Mouse (Mus musculus) urinary bladder, adult 18-20 months (tissue): ENCODE results near the gene Eva1c.
A peak's percentile ranks its signal among the peaks of the same experiment; 100 is the strongest.

Source experiments
- DNase-seq, 2 experiments: peaks; one replicate each; pipeline ENCODE4 v3.0.0; 2022; ENCODE audit warnings: low spot score in 2 of 2, mixed read lengths in 2 of 2

The Eva1c gene

DNA sequence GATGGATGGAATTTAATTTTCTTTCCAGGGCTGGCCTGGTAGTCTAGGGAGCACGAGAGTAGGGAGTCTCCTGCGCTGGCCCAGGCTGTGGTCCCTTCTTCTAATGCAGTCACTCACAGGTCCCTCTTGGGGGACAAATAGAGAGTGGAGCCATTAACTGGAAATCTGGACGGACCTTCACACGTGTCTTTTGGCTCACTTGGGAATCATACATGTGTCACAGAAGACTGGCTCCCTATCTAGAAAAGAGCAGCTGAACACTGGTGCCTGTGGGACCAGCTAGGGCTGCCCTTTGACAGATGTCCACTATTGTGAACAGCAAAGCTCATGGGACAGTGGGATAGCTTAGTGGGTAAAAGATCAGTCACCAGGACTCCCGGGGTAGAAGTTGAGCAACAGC is 478 bp upstream of the Eva1c start:
- no peak for DNase-seq

DNA sequence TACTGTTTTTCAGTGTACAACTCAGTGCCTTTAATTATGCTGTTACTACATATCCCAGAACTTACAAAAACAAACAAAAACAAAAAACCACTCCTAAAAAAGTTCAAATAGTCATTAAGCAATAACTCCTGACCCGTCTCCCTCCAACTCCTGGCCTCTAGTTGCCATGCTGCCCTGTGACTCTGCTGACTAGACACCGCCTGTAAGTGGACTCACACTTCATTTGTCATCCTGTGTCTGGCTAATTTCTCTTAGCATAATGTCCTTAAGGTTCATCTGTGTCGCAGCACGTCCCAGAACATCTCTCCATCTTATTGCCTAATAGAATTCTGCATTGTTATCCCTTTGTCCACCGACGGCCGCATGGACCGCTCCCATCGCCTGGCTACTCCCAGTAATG is 979 bp downstream of the Eva1c start:
- DNase-seq, result no peak

DNA sequence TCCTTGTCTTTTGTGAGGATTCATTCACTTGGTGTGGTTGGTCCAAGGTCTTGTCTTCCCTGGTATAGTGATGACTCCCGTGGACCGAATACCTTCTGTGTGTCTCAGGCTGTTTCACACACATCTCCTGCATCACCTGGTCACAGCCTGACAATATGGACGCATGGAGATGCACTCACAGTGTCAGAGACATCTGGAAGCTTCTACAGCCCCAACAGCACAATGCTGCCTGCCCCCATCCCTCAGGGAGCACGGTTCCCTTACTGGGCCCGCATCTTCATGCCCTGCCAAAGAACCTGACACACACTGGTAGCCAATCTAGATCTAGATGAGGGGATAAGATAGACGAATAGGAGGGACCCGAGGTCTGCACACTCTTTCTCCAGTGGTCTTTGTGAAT is 2.6 kb downstream of the Eva1c start:
- DNase-seq, result no peak

DNA sequence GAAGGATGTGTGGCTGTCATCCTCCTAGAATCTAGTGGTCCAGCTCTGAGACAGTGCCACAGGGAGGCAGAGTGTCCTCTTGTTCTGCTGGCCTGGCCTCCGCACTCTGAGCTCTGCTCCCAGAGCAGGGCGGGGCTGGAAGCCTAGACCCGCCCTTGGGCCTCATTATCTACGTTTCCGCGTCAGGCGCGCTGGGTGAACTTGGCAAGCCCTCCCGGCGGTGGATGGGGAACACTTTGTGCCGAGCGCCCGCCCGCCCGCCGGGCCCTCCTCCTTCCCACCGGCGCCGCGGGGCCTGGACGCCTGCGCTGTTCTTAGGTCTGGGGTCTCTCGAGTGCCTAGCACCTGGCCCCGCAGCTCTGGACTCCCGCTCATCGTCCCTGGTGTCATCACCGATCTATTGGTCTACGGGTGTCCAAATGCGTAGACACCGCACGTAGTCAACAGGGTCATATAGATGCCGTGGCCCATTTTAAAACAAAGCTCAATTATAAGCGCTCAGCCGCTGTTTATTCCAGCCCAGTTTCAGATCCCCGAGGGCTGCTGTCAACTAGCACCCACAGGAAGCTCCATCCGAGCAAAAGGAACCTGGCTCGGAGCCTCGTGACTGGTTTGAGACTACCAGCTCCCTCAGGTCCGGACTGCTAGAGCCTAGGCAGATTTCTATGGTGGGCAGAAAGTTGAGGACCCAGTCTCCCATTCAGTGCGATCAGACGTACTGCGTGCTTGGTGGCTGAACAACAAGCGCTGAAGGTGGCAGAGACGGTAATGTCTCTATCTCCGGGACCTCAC is 3.6 kb downstream of the Eva1c start:
- peak; percentile 73 to 88 for DNase-seq

DNA sequence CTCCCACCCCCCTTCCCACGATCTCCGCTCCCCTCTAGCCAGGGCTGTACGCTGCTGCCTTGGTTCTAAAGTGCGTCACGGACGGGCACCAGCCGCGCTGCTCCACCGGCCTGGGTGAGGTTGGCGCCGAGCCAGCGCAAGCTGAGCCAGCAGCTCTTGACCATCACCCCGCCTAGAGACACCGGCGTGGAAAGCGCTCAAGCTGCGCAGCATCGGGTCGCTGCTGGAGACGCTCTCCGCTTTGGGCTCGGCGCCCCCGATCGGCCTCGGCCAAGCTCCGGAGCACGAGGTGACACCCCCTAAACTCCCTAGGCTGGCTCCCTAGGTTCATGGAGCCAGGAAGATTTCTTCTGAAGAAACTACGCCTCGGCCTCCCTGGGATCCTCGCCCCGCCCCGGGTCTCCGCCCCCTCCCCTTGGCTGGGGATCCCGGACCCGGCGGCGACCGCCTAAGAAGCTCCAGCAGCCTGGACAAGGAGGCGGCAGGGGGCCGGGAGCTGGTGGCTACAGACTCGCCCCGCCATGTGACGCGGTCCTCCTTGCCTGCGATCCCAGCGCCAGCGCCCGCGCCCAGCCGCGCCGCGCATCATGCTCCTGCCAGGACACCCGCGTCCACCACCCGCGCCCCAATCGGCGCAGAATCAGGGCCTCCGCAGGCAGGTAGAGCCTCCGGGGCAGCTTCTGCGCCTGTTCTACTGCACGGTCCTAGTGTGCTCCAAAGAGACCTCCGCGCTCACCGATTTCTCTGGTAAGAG is 4.3 kb downstream of the Eva1c start:
- DNase-seq, result peak; percentile 70 to 77

DNA sequence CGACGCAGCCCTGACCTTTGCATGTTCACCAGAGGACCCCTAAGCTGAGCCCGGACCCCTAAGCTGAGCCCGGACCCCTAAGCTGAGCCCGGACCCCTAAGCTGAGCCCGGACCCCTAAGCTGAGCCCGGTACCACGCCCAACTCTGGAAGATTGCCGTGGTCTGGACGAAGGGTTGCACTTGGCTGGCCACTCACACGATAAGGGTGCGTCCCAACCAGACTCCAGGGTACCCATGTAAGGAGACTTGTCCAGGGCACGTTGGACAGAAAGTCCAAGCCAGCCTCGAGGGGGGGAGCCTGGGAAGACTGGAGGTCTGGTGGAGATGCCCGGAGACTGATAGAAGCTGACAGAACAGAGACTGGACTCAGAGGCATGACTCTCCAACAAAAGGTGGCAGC is 5.2 kb downstream of the Eva1c start:
- DNase-seq, result no peak

DNA sequence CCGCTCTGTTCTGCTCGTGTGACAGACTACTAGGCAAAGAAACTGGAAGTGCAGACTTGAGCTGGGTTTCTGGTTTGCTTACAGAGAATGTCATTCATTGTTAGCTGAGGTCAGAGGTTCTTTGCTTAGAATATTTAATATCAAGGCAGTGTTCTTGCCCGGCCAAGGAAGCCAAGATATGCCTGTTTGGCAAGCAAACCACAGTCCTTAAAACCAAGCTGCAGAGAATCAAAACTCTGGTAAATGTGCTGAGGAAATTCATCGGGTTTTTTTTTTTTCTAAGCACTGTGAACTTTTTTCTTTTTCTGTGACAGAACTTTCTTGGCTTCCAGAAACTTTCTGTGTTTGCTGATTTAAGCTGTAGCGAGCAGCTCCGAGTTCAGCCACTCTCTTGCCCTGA is 6.0 kb downstream of the Eva1c start:
- no peak for DNase-seq

DNA sequence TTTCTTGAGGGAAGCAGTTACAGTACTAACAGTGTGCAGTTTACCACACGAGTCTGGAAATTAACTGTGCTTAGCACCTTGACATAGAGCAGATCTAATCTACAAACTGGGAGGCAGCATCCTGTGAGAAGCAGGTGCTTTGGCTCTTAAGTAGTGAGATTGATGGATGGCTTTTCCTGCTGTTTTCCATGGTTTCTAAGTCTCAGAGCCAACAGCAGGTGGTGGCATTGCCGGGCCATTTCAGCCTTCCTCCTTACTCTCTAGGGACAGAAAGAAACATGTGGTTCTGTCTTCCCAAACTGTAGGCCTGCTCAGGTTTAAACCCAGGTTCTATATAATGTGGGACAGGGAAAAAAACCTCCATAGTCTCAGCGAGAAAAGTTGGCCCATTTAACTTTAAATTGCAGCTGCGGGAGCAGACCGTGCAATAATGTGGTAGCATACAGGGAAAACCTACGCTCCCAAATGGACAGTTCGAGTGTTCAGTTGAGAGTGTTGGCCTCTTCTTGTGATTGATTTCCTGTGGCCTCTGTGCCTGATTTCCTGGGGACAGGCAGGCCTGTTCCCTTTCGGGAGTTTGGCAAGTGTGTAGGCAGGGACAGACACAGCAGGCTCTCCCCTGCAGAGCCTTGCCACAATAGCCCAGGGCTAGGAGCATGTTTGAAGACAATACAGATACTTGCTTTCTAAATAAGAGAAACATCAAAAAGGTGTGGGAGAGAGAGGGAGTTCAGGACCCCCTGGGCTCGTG is 6.7 kb downstream of the Eva1c start:
- no peak for DNase-seq

DNA sequence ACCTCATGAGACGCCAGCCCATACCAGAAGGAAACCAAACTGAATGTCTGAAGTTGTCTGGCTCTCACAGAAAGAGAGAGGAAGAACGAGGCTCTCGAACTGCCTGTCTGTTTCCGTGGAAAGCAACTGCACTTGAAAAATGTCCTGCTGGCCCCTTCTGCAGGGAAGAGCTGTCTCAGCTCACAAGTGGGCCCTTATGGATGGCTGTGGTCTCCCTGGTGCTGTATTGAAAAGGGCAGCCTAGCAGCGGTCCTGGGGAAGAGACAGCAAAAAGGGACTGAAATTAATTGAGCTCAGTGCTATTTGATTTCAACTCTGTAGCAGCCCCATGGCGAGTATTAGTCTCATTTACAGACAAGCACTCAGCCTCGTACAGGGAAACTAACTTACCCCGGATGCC is 10.9 kb downstream of the Eva1c start:
- DNase-seq, result no peak

DNA sequence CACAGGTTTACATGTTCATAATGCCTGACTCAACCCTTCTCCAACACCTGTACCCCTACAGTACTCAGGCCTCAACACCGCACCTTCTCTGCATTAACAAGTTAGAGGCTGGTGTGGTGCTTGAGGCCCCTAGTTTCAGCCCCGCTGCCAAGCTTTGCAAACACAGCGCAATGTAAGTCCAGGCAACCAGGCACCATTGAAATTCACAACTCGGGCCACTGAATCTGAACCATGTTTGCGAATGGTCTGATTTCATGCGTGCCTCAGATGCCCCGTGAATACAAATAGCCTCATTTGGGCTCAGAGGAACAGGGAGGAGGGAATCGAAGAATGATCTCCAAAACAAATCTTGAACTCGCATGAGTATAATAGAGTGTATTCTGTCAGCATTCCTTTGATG is 15.6 kb downstream of the Eva1c start:
- no peak for DNase-seq

DNA sequence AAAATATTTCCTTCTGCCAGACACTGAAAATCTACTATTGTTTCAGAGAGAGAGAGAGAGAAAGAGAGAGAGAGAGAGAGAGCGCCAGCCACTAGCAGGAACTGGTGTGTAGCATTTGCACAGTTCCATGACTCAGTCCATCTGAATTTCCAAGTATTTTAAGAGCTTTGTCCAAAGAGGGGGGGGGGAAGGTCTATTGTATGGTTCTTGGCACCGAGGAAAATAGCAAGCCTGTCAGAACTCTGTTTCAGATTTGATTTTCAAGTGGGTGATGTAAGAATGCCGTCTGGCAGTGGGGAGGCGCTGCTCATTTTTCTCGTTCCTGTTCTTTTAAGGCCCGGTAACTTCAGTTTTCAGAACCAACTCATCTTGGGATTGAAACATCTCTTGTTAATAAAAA is 18.5 kb downstream of the Eva1c start:
- no peak for DNase-seq

DNA sequence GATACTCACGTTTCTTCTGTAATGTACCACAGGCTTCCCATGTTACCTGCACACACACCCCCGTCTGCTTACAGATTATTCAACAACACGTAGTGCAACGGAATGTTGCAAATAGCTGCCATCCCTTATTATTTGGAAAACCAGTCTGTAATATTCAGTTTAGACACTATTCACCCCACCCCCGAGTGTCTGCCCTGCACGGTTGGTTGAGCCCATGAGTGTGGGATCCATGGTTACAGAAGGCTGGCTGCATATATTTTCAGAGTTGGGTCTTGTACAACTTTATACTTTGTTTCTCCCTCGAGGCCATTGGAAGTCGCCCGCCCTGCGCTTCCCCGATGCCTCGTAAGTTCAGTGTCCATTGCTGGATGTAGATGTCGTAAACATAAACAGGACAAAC is 19.1 kb downstream of the Eva1c start:
- DNase-seq, result no peak

DNA sequence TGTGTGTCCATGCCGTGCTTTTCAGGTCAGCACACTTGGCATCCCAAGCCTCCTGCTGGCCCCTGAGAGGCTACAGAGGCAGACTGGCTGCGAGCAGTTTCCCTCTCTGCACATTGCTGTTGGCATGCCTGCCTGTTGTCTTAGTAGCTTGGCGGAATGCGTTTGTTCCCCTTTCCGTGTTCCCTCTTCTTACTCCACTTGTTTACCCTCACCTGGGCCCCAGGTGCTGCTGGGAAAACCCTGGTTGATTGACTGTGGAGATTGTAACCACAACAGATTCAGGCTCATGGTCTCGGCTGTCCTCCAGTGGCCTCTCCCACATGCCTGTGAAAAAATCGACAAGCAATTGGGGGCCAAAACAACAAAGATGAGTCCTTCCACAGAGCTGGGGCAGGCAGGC is 22.2 kb downstream of the Eva1c start:
- peak in 1 of 2 experiments; percentile 38 for DNase-seq

DNA sequence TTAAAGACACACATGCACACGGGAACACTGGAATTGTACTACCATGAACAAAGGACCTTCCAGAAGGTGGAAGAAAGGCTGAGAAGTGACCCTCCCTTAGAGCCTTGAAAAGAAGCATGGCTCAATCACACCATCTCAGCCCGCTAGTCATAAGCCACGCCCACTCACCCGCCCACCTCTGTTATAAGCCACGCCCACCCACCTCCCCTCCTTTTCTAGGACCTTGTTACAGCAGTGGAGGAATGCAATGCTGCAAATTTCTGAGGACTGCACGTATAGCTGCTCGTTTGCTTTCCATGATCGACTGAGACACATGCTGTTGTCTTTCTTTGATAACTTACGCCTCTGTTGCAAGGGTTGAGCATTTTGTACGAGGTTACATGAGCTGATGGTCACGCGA is 22.7 kb downstream of the Eva1c start:
- no peak for DNase-seq

DNA sequence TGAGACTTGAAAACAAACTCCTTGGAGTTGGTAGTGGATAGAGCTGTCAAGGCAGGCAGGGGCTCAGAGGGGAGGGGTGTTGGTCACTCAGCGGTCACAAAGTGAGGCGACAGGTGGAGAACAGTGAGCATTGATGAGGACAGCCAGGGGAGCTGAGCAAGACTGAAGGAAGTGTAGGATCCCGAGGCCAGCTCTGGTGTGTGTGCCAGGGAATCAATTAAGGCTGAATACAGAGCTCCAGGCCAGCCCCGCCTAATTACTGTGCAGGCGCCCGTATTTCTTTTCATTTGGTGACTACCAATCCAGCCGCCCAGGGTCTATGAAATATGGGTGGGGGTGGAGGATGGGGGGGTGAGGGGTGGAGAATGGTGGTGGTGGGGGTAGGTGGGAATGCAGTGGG is 24.4 kb downstream of the Eva1c start:
- no peak for DNase-seq

DNA sequence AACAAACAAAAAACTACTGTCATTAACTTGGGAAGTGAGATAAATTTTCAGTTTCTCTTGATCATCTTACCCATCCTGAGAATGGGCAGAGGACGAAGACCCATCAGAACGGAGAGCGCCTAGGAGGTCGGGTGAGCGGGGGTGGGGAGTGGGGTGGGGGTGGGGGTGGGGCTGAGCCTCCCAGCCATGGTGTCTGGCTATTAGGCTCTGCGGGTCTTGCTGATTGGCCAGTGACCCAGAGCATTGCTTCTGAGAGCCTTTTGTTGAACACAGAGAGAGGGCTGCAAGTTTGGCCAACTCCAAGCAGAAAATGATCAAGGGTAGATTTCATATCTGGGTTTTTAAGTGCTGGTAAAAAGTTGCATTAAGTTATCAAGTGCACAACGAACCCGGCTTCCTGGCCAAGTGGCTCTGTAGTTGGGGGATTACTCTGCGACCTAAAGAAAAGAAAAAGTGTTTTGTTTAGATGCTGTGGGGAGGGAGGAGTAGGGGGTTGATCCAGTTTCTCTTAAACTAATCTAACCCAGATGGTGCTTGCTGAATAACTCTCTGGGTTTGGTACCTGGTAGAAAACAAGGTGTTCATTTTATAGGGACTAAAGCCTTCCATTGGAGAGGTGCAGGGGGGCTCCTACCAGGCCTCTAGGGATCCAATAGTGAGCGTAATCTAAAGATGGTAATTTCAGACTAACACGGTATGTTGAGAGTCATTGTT is 25.3 kb downstream of the Eva1c start:
- DNase-seq, result no peak

DNA sequence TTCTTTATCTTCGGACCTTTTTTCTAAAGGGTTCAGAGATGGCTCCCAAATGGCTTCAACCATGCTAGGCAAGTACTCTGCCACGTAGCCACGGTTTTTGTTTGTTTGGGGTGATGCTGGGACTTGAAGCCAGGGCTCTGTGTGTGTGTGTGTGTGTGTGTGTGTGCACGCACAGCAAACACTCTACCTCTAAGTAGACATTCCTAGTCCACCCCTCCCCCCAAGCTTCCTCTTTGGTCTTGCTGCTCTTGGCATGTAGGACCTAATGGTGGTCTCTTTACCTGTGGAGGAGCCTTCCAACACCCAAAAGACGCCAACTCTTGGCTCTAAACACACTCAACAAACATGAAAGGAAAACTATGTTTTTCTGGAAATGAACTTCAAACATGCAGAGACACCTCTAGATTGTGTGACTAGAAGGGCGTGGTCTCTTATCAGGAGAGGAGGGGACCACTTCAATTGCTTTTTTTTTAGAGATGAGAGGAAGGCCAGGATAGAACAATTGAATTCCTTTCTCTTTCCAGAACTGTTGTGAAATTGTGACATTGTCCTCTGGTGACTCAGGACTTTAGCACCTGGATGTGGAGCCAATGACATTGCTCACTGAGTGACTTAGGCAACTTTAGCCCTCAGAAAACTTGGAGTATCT is 30.2 kb downstream of the Eva1c start:
- no peak for DNase-seq

DNA sequence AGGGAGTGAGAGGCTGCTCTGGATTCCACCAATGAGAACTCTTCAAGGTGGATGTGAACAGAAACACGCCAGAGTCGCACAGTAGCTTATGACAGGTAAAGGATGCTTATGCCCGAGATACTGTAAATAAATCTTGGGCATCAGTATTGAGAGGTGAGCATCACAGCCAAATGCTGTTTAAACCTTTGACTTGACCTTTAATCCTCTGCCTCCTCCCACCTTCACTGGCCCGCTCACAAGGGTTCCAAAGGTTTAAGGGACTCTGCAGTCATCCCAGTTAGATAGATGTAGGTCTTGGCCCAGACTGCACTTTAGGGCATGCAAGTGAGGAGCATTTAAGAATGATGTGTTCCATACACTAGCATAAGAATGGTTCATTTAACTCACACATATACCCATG is 31.7 kb downstream of the Eva1c start:
- no peak for DNase-seq

DNA sequence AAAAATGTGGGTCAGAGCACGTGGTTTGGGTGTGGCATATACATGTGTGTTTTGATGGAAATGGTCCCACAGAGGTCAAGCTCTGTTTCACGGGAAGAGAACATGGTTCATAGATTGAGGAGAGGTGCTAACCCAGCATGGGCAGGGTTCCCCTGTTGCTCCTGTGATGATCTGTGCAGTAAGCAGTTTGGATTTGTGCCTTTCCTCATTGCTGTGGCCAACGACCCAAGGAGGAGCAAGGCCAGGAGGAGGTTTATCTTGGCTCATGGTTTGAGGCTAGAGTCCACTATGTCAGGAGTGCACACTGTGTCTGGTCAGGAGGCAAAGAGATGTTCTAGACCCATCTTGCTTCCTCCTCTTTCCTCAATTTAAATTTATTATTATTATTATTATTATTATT is 36.5 kb downstream of the Eva1c start:
- no peak for DNase-seq

DNA sequence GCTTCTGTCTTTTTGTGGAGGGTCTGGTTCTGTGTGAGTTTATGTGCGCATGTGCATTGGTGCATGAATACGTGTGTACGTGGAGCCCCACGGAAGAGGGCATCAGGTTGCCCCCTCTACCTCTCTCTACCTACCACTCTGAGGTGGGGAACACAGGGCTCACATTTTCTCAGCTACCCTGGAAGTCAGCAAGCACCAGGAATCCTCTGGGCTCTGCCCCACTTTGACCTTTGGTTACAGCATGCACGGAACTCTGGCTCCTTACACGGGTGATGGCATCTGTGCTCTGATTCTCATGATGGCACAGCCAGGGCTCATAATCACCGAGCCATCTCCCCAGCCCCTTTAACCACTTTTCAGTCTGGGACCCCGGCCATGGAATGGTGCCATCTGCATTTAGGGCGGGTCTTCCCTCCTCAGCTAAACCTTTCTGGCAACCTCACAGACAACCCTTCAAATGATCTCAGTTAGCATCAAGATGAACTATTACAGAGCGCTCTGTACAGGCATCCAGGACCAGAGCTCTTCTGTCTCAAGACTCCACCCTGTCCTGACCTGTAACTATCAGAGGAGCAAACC is 37.0 kb downstream of the Eva1c start:
- no peak for DNase-seq

DNA sequence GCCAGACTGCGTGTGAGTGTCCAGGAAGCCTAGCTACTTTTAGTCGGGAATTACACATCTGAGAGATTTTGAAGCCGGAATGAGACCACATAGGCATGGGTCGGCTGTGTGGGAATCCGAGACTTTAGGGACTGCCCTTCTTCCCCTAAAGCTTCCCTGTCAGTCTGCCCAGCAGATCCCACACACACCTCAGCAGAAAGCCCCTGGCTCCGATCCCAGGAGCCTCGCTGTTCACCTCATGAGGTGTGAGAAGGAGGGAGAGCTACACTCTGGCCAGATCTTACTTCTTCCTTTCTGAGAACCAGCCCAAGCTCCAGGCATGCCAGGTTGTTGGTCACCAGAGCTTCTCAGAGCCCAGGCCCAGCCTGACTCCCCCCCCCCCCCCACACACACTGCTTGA is 38.2 kb downstream of the Eva1c start:
- no peak for DNase-seq
